Mouse (Mus musculus): ENCODE results near the gene Cdh22.

GRCm38 (mm10) chr2:165106585-165106984, 128.1 kb downstream of the Cdh22 start:
- TF ChIP-seq CTCF (IDR thresholded peaks at IDR 0.05; ENCODE audit: borderline replicate concordance, extremely low read depth, insufficient read depth, insufficient read length) = no peak
- no peak for TF ChIP-seq POLR2A (IDR thresholded peaks at IDR 0.05; ENCODE audit: borderline replicate concordance, extremely low read depth, insufficient read depth, insufficient read length, poor library complexity, severe bottlenecking)

Data from brain, embryonic 14.5 days (tissue).